Mouse (Mus musculus): Measurements from ENCODE around the gene Rrp36. TPM values are rescaled to one million over a fixed set of nuclear protein-coding genes. Genes with fewer than 3 reads are reported as not detected.

The Rrp36 gene
- total and polyA plus RNA-seq, 2 experiments from 2014 or later, result 31.1 to 52.1 TPM

DNA sequence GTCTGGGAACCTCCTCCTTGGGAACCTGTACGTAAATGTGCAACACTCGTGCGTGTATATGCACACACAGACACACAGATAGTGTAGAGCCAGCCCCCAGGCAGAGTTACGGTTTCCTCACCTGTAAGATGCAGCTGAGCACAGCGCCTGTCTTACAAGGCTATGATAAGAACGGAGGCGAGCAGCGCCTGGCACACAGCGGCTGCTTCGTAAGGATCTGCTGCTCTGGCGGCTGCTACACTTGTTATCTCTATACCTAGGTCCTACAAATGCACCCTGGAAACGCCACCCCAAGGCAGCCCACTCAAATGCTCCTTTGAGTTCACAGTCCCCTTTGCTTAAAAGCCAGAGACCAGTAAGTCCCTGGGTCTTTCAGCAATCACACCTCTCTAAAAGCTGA, 16.5 kb upstream of the Rrp36 start:
- Histone ChIP-seq H3K4me3 (ENCODE audit: low read depth, low read length) (no peak overlapping the region), H3K4me1 (ENCODE audit: insufficient read depth) (no peaks in the 10 kb centered on the region), H3K27ac (ENCODE audit: low read depth, low read length) (no peak overlapping the region), H3K36me3 (ENCODE audit: insufficient read depth) (peaks cover 21% of the 10 kb centered on the region), H3K4me2 (ENCODE audit: low read depth) (no peak overlapping the region), H3K9ac (no peak overlapping the region), H3K27me3 (ENCODE audit: insufficient read depth, low read length) (no peaks in the 10 kb centered on the region), H3K9me3 (ENCODE audit: low read length) (no peaks in the 10 kb centered on the region)
- no peak for TF ChIP-seq CTCF (IDR thresholded peaks at IDR 0.05; ENCODE audit: low read depth)
- no peak for ATAC-seq
- no peak for DNase-seq
- WGBS, result 94% methylated on average over 12 of the region's 12 CpGs

DNA sequence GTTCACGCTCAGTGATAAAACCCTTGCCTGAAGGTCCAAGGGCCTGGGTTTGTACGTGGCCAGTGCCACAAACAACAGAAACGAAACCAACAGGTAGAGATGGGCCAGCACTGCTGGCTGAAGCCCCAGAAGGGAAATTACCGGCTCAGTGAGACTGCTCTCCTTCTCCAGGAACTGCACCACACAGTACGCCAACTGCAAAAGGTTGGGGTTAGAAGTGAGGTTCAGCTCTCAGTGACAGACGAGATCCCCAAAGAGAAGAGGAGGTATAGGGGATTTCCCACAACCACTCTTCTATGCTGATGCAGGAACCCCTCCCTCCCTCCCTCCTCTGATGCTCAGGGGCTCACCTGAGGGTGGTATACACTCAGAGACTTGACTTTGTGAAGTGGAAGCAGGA, 11.8 kb upstream of the Rrp36 start:
- no peak for ATAC-seq
- Histone ChIP-seq H3K27ac (ENCODE audit: low read depth, low read length) (no peak overlapping the region), H3K4me2 (ENCODE audit: low read depth) (no peak overlapping the region), H3K4me1 (ENCODE audit: insufficient read depth) (peaks cover 6% of the 10 kb centered on the region; the same call in 1 of the 2 replicates), H3K27me3 (ENCODE audit: insufficient read depth, low read length) (no peaks in the 10 kb centered on the region), H3K9ac (no peak overlapping the region), H3K36me3 (ENCODE audit: insufficient read depth) (peaks cover 47% of the 10 kb centered on the region), H3K4me3 (ENCODE audit: low read depth, low read length) (no peak overlapping the region), H3K9me3 (ENCODE audit: low read length) (no peaks in the 10 kb centered on the region)
- WGBS, result 90% methylated on average over 6 of the region's 6 CpGs
- no peak for DNase-seq
- TF ChIP-seq CTCF (IDR thresholded peaks at IDR 0.05; ENCODE audit: low read depth), result no peak

DNA sequence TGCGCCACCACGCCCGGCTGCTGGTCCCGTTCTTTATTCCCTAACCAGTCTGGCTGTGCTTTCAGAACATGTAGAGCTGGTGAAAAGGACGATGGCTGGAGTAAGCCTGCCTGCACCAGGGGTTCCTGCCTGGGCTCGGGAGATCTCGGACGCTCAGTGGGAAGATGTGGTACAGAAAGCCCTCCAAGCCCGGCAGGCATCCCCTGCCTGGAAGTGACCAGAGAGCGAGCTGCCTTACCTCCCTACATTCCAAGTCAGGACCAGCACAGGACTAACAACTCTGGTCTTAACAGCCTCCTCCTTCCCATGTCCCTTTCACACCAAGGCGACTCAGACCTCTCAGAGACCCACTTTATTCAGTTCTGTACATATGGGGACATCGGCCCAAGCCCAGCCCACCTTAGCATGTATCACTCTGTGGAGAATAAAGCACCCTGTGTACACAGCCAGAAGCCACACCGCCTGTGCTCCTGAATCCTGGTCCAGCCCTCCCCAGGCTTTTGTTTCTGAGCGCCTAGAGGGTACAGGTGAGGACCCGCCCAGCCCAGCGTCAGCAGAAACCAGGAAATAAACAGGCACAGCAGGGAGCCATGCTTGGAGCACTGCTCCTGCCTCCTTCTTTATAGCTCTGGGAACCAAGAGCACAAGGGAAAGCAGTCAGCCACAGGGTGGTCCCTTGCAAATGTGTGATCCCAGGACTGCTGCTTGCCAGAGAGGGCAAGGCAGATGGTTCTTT, 8.7 kb upstream of the Rrp36 start:
- no peak overlapping the region for H3K27ac ChIP-seq (ENCODE audit: low read depth, low read length)
- no peak for TF ChIP-seq CTCF (IDR thresholded peaks at IDR 0.05; ENCODE audit: low read depth)
- ATAC-seq, result no peak
- no peak overlapping the region for H3K9ac ChIP-seq
- peaks cover 16% of the 10 kb centered on the region; the same call in 1 of the 2 replicates for H3K4me1 ChIP-seq (ENCODE audit: insufficient read depth)
- H3K4me2 ChIP-seq (ENCODE audit: low read depth), result no peak overlapping the region
- DNase-seq, result no peak
- WGBS, result 81% methylated on average over 16 of the region's 16 CpGs
- H3K4me3 ChIP-seq (ENCODE audit: low read depth, low read length), result no peak overlapping the region
- H3K36me3 ChIP-seq (ENCODE audit: insufficient read depth), result peaks cover 53% of the 10 kb centered on the region
- no peaks in the 10 kb centered on the region for H3K9me3 ChIP-seq (ENCODE audit: low read length)
- H3K27me3 ChIP-seq (ENCODE audit: insufficient read depth, low read length), result no peaks in the 10 kb centered on the region

DNA sequence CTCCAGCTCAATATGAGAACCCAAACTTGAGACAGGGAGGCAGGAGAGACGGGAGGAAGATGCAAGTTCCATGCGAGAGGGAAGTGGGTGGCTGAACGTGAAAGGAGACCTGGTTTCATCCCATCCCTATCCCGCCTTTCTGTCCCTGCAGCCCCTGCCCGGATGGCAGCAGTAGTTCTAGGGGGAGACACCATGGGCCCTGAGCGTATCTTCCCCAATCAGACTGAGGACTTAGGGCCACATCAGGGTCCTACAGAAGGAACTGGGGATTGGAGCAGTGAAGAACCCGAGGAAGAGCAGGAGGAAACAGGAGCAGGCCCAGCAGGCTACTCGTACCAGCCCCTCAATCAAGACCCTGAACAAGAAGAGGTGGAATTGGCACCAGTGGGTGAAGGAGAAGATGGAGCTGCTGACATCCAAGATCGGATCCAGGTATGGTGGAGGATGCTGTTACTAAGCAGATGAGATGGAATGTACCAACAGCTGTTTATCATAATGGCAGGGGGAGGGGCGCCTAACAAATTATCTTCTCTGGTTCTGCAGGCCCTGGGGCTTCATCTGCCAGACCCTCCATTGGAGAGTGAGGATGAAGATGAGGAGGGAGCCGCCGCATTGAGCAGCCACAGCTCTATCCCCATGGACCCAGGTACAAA, 7.4 kb upstream of the Rrp36 start:
- ATAC-seq, result no peak
- WGBS, result 27% methylated on average over 12 of the region's 12 CpGs
- DNase-seq, result no peak
- TF ChIP-seq CTCF (IDR thresholded peaks at IDR 0.05; ENCODE audit: low read depth), result no peak
- H3K27ac ChIP-seq (ENCODE audit: low read depth, low read length), result peak overlapping the region; percentile 70
- peaks cover 16% of the 10 kb centered on the region; the same call in 1 of the 2 replicates for H3K4me1 ChIP-seq (ENCODE audit: insufficient read depth)
- no peaks in the 10 kb centered on the region for H3K27me3 ChIP-seq (ENCODE audit: insufficient read depth, low read length)
- H3K9me3 ChIP-seq (ENCODE audit: low read length), result no peaks in the 10 kb centered on the region
- peak overlapping the region; percentile 82 for H3K4me3 ChIP-seq (ENCODE audit: low read depth, low read length)
- H3K4me2 ChIP-seq (ENCODE audit: low read depth), result peak overlapping the region; percentile 62
- peaks cover 57% of the 10 kb centered on the region for H3K36me3 ChIP-seq (ENCODE audit: insufficient read depth)
- H3K9ac ChIP-seq, result peak overlapping the region; percentile 53

DNA sequence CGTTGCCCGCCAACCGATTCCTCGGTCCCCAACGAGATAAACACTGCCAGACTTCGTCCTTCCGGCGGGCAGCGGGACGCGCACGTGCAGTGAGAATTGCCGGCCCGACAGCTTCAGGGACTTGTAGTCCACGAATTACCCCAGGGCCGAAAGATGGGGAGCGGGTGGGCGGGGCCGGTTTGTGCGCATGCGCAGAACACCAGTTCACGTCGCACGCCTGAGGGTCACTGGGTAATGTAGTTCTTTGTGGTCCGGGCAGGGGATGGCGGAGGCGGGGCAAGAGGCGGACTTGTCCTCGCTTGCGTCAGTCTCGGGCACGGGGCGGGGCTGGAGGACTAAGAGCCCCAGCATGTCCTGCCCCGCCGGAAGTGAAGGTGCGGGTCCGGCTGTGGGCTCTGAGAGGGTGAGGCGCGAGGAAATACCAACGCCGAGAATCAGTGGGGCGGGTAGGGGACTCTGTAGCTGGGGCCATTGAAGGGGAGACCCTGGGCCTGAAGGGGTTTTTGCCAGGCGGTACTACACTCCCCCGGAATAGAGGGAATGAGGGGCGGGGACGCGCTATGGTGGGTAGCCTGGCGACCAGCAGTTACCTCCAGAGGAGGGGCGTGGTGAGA, 6.7 kb upstream of the Rrp36 start, which contains the start of gene Klhdc3:
Gene Klhdc3, minus strand, starts transcription at position 155 of the 614 bp plus-strand sequence.
- H3K27ac ChIP-seq (ENCODE audit: low read depth, low read length), result peak within 1 kb of the TSS; percentile 89
- peaks cover 16% of the 10 kb centered on the region; the same call in 1 of the 2 replicates for H3K4me1 ChIP-seq (ENCODE audit: insufficient read depth)
- 0 out of 2 replicates have a peak, but pooled peaks have one; percentile 29 for TF ChIP-seq CTCF (IDR thresholded peaks at IDR 0.05; ENCODE audit: low read depth)
- peak within 1 kb of the TSS; percentile 82 for H3K4me3 ChIP-seq (ENCODE audit: low read depth, low read length)
- peak within 1 kb of the TSS; percentile 69 for H3K9ac ChIP-seq
- peaks cover 57% of the 10 kb centered on the region for H3K36me3 ChIP-seq (ENCODE audit: insufficient read depth)
- peak within 1 kb of the TSS; percentile 64 for H3K4me2 ChIP-seq (ENCODE audit: low read depth)
- H3K27me3 ChIP-seq (ENCODE audit: insufficient read depth, low read length), result no peaks in the 10 kb centered on the region
- H3K9me3 ChIP-seq (ENCODE audit: low read length), result no peaks in the 10 kb centered on the region
- ATAC-seq, result peak; percentile 98
- WGBS, result under 1% methylated on average over 49 of the region's 49 CpGs
- DNase-seq, result peak; percentile 99

DNA sequence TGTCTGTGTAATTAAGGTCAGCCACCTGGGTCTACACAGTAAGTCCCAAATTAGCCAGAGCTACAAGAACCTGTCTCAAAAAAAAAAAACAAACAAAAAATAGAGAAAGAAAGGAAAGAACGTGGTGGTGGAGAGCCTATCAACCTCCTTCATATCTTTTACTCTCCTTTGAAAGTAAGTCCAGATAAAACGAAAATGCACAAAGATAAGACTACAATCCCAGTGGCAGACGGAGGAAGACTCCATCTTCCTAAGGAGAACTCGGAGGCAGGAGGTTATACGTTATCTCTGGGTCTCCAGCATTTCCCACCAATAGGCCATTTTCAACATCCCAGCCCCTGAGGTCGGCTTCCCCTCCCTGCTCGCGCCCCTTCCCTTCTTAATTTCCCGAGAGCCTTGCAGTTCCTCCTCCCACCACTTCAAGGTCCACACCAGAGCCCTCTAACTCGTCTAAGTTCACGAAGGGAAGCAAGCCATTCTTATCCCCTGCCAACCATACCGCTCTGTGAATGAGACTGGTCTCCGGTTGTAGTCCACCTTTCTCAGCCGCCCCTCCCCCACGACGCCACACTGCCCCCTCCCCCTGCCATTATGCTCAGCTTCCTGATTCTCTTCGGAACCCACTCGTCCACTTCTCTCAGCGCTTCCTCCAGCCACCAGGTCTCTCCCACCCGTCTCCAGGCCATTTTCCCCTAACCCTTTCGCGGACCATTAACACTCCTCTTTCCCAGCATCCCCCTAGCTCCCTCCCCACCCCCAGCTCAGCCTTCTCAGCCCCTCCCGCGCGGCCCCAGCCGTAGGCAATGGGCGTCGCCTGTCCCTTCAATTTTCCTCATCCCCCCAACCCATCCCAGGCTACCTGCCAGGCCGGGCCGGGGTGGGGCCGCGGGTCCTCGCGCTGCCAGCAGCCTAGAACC, 5.9 kb upstream of the Rrp36 start:
- Histone ChIP-seq H3K27ac (ENCODE audit: low read depth, low read length) (peak overlapping the region; percentile 89), H3K27me3 (ENCODE audit: insufficient read depth, low read length) (no peaks in the 10 kb centered on the region), H3K4me3 (ENCODE audit: low read depth, low read length) (peak overlapping the region; percentile 82), H3K9ac (peak overlapping the region; percentile 69), H3K9me3 (ENCODE audit: low read length) (no peaks in the 10 kb centered on the region), H3K4me1 (ENCODE audit: insufficient read depth) (peaks cover 16% of the 10 kb centered on the region; the same call in 1 of the 2 replicates), H3K36me3 (ENCODE audit: insufficient read depth) (peaks cover 55% of the 10 kb centered on the region), H3K4me2 (ENCODE audit: low read depth) (peak overlapping the region; percentile 64)
- peak; percentile 57 for TF ChIP-seq CTCF (IDR thresholded peaks at IDR 0.05; ENCODE audit: low read depth)
- ATAC-seq (peak; percentile 42), DNase-seq (peak; percentile 65)
- 1% methylated on average over 34 of the region's 34 CpGs for whole genome bisulfite sequencing
